Mouse (Mus musculus) central nervous system, embryonic 18 days (tissue): ENCODE measurements around the gene Cebpe. TPM values are rescaled to one million over a fixed set of nuclear protein-coding genes. Genes with fewer than 3 reads are reported as not detected.

Experiments
- polyA plus RNA-seq: library from polyadenylated mRNA; depleted of rRNA; stranded (reverse); fragments of >200 nt; gene quantifications from 2 replicates; pipeline ENCODE4 v1.2.3, GENCODE M21; 2012; rRNA removed

Gene Cebpe
- 0.06 and 0.11 TPM in 2 replicates for polyA plus RNA-seq

GRCm38 (mm10) chr14:54712074-54712473, at the start of gene Cebpe:
Cebpe (minus strand) TSS chr14:54712174.

DNA sequence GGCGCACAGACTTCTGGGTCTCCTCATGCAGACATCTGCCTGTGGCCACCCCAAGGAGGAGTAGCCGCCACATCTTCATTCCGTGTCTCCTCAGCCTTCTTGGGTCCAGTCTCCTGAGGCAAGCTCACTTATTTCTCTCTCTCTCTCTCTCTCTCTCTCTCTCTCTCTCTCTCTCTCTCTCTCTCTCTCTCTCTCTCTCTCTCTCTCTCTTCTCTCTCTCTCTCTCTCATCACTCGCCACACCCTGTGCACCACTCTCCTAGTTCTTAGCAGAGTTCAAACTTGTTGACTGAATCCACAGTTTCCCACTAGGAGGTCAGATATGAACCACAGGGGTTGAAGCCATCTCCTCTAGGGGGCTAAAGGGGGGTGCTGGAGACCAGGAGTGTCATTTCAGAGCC, 13.2 kb downstream of the Cebpe start, which contains the start of gene Gm29776:
Gene Gm29776 (minus strand): TSS at position 101 of the 400 bp plus-strand sequence.

GRCm38 (mm10) chr14:54686522-54687143, 25.3 kb downstream of the Cebpe start, which contains the start of gene Acin1:
Acin1 (minus strand) TSS chr14:54686931.

GRCm38 (mm10) chr14:54686063-54686521, 25.9 kb downstream of the Cebpe start, which contains the start of gene 1700123O20Rik:
1700123O20Rik (plus strand) TSS chr14:54686216.

Other genes with a start within 250 kb of the Cebpe start
- 29.7 and 31.7 TPM in 2 replicates for gene Lrp10, start 248.0 kb downstream of the Cebpe start, polyA plus RNA-seq
- gene Rem2, start 236.1 kb downstream of the Cebpe start, polyA plus RNA-seq, result 17.0 and 19.6 TPM in 2 replicates
- 92.5 and 93.8 TPM in 2 replicates for gene Prmt5, start 194.6 kb downstream of the Cebpe start, polyA plus RNA-seq
- gene Haus4, start 157.6 kb downstream of the Cebpe start, polyA plus RNA-seq, result 13.7 and 14.3 TPM in 2 replicates
- 5.5 and 6.2 TPM in 2 replicates for gene Ajuba, start 134.6 kb downstream of the Cebpe start, polyA plus RNA-seq
- gene 4931414P19Rik, start 106.2 kb downstream of the Cebpe start, polyA plus RNA-seq, result 8.3 TPM in 2 replicates
- 248 and 267 TPM in 2 replicates for gene Psmb5, start 94.2 kb downstream of the Cebpe start, polyA plus RNA-seq
- gene Psmb11, start 90.7 kb downstream of the Cebpe start, polyA plus RNA-seq, result 0.04 and 0.06 TPM in 2 replicates
- not detected in 2 replicates for gene Gm17606, start 71.2 kb downstream of the Cebpe start, polyA plus RNA-seq
- 39.6 and 45.5 TPM in 2 replicates for gene Cdh24, start 70.8 kb downstream of the Cebpe start, polyA plus RNA-seq
- 63.9 and 64.6 TPM in 2 replicates for gene 1700123O20Rik, start 26.0 kb downstream of the Cebpe start, polyA plus RNA-seq
- gene Acin1, start 25.2 kb downstream of the Cebpe start, polyA plus RNA-seq, result 225 and 264 TPM in 2 replicates
- 0.10 and 0.12 TPM in 2 replicates for gene Gm29776, start 13.3 kb downstream of the Cebpe start, polyA plus RNA-seq
- gene Slc7a8, start 69.8 kb upstream of the Cebpe start, polyA plus RNA-seq, result 14.4 and 15.7 TPM in 2 replicates
- gene Rnf212b, start 102.0 kb upstream of the Cebpe start, polyA plus RNA-seq, result 0.08 TPM in 1 of 2 replicates, not detected in the other
- gene Homez, start 158.8 kb upstream of the Cebpe start, polyA plus RNA-seq, result 6.2 and 8.5 TPM in 2 replicates
- 25.1 and 26.0 TPM in 2 replicates for gene Ppp1r3e, start 165.4 kb upstream of the Cebpe start, polyA plus RNA-seq
- 44.3 and 49.5 TPM in 2 replicates for gene Bcl2l2, start 171.2 kb upstream of the Cebpe start, polyA plus RNA-seq
- gene Gm20521, start 171.3 kb upstream of the Cebpe start, polyA plus RNA-seq, result 0.26 and 0.39 TPM in 2 replicates
- gene Pabpn1, start 180.3 kb upstream of the Cebpe start, polyA plus RNA-seq, result 602 and 626 TPM in 2 replicates
- 621 and 624 TPM in 2 replicates for gene Slc22a17, start 201.0 kb upstream of the Cebpe start, polyA plus RNA-seq
- gene Efs, start 214.0 kb upstream of the Cebpe start, polyA plus RNA-seq, result 18.4 and 20.5 TPM in 2 replicates
- gene Il25, start 220.5 kb upstream of the Cebpe start, polyA plus RNA-seq, result 0.17 and 0.33 TPM in 2 replicates
- gene Cmtm5, start 224.1 kb upstream of the Cebpe start, polyA plus RNA-seq, result 13.8 and 16.4 TPM in 2 replicates